Mouse (Mus musculus) limb, embryonic 15.5 days (tissue): ENCODE results near the gene Ift88. TPM values are rescaled to one million over a fixed set of nuclear protein-coding genes. Genes with fewer than 3 reads are reported as not detected.

ENCODE experiments used
- ATAC-seq: fragments of 200-750 bp; cut with Nextera tagmentation; 2 replicates; pipeline ENCODE4 v1.8.0; 2017; ENCODE audit warnings: low read depth, moderate TSS enrichment; ENCODE audit not compliant: insufficient number of reproducible peaks, low FRiP score, low TSS enrichment
- H3K27ac ChIP-seq: fragments of 300-500 bp; sonication (generic); 2 replicates; pipeline ENCODE4 v1.5.1; 2015; ENCODE audit warnings: moderate library complexity, mild to moderate bottlenecking, inconsistent platforms
- H3K27me3 ChIP-seq: fragments of 300-500 bp; sonication (generic); 2 replicates; pipeline ENCODE4 v1.6.1; 2015; ENCODE audit warnings: inconsistent platforms
- H3K36me3 ChIP-seq: fragments of 300-500 bp; sonication (generic); 2 replicates; pipeline ENCODE4 v1.6.1; 2015; ENCODE audit warnings: inconsistent platforms
- H3K4me1 ChIP-seq: fragments of 300-500 bp; sonication (generic); 2 replicates; pipeline ENCODE4 v1.6.1; 2015; ENCODE audit warnings: inconsistent platforms
- H3K4me2 ChIP-seq: fragments of 300-500 bp; sonication (generic); 2 replicates; pipeline ENCODE4 v1.6.1; 2015; ENCODE audit warnings: mild to moderate bottlenecking, inconsistent platforms
- H3K4me3 ChIP-seq: fragments of 300-500 bp; sonication (generic); 2 replicates; pipeline ENCODE4 v1.5.1; 2015; ENCODE audit warnings: mild to moderate bottlenecking, inconsistent platforms
- H3K9ac ChIP-seq: fragments of 300-500 bp; sonication (generic); 2 replicates; pipeline ENCODE4 v1.6.1; 2015; ENCODE audit warnings: inconsistent platforms
- H3K9me3 ChIP-seq: fragments of 300-500 bp; sonication (generic); 2 replicates; pipeline ENCODE4 v1.6.1; 2016; ENCODE audit warnings: inconsistent platforms
- WGBS: fragments of 180-500 bp; shearing (Covaris S2); methylation state at CpG from one replicate; pipeline ENCODE4 v1.1.7; 2015; 5-methylcytosine and 5-hydroxymethylcytosine counted together
- polyA plus RNA-seq: library from polyadenylated mRNA; unstranded; fragments of >200 nt; fragmentation: Nextera tagmentation; extraction: Ambion mirVana; gene quantifications from 2 replicates; pipeline ENCODE4 v1.2.1, GENCODE M21; 2015

The Ift88 gene
- polyA plus RNA-seq, 1 experiment from 2014 or later, result 15.9 TPM

DNA sequence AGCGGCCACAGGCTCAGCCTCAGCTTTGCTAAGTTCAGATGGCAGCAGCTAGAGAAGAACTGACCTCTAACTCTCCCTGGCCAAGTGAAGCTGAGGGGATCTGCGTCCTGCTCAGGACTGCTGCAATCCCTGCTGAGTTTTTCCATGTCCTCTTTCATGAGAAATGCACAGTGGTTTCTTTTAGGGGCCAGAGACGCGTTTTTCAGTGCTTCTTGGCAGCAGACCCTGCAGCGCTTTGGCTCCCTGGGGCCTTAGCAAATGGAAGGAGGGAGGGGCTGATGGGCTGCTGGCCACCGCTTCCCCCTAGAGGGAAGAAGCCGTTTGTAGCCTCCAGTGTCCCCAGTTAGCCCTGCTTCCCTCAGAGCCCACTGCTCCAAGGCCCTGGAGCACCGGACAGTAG lies 111.1 kb downstream of the Ift88 start:
- H3K4me2 ChIP-seq, result no peak overlapping the region
- H3K27me3 ChIP-seq, result no peaks in the 10 kb centered on the region
- peak overlapping the region; percentile 86 for H3K27ac ChIP-seq
- peak; percentile 44 for ATAC-seq
- H3K4me1 ChIP-seq, result peaks cover 35% of the 10 kb centered on the region
- H3K36me3 ChIP-seq, result no peaks in the 10 kb centered on the region
- H3K9me3 ChIP-seq, result no peaks in the 10 kb centered on the region
- no peak overlapping the region for H3K9ac ChIP-seq
- 17% methylated on average over 8 of the region's 8 CpGs for WGBS
- H3K4me3 ChIP-seq, result no peak overlapping the region

DNA sequence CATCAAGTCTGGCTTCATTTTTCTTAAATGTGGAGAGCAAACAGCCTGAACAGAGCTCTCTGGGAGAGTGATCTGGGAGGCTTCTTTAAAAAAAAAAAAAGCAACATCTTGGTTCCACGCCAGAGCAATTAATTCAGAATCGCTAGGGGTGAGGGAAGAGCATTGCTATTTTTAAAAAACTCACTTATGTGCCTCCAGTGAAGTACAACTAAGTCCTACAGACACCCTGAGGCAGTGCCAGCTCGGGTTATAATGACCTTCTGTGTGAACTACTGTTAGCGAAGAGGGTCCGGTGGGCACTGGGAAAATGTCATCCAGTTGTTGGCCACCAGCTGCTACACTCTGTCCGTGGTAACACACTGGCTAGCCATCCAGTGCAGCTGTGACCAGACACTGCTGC lies 111.8 kb downstream of the Ift88 start:
- ATAC-seq, result peak; percentile 16; the same call in 1 of the 2 replicates
- H3K27ac ChIP-seq, result peak overlapping the region; percentile 86
- H3K4me1 ChIP-seq, result peaks cover 35% of the 10 kb centered on the region
- H3K27me3 ChIP-seq, result no peaks in the 10 kb centered on the region
- H3K4me2 ChIP-seq, result no peak overlapping the region
- no peaks in the 10 kb centered on the region for H3K36me3 ChIP-seq
- 41% methylated on average over 6 of the region's 6 CpGs for WGBS
- H3K9me3 ChIP-seq, result no peaks in the 10 kb centered on the region
- no peak overlapping the region for H3K9ac ChIP-seq
- H3K4me3 ChIP-seq, result no peak overlapping the region

DNA sequence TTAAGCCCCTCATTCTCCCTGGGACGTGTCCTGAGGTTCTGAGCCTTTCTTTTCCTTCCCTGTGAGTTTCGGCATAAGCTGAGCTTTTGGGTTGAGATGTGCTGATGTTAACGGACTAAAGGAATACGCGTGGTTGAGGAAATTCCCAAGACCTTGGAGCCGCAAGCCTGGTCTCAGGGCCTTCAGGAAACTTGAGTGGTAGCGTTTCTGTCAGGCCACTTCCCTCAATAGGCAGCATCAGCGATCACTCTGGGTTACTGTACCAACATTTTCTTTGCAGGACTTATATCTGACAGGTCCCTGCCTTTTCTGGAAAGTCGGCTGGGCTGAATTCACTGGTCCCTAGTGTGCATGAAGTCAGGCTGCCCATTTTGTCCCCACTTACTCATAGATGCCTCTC lies 113.0 kb downstream of the Ift88 start:
- Histone ChIP-seq H3K36me3 (peaks cover under 1% of the 10 kb centered on the region; the same call in 1 of the 2 replicates), H3K27me3 (no peaks in the 10 kb centered on the region), H3K4me1 (peaks cover 35% of the 10 kb centered on the region), H3K9me3 (no peaks in the 10 kb centered on the region), H3K4me3 (no peak overlapping the region), H3K4me2 (no peak overlapping the region), H3K9ac (no peak overlapping the region), H3K27ac (peak overlapping the region; percentile 63)
- WGBS, result 51% methylated on average over 9 of the region's 9 CpGs
- no peak for ATAC-seq

DNA sequence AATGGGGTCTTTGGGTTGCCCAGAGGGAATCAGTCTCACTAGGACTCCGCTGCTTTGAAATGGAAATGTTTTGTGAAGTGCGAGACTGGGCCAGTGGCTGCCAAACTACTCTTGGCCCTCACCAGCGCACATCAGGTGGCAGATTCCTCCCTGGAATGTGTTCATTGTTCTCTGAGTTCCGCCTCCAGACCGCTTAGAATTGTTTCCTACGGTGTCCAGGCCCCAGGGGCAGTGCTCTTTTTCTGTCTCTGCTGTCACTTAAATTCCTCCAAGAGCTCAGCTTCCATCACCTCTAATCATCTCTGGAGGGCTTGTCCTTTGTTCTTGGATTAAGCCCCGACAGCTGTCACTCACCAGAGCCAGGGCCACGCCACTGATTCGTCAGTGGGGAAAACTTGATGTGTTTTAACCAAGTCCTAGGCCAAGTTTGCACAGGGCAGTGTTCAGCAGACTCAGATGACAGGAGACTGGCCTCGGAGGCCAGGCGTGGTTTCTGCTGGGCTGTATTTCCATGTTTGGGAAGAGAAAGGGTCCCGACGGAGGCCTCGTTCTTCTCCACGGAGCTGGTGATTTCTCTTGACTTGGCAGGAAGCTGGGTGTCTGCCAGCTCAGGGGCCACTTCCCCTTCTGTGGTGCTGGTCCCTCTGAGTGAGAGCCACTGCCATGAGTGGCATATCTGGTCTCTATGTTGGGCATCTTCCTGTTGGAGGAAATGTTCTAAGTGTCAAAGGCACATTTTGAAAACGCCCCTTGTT lies 113.6 kb downstream of the Ift88 start:
- no peak for ATAC-seq
- H3K4me2 ChIP-seq, result no peak overlapping the region
- WGBS, result 22% methylated on average over 16 of the region's 16 CpGs
- H3K9me3 ChIP-seq, result no peaks in the 10 kb centered on the region
- H3K27me3 ChIP-seq, result no peaks in the 10 kb centered on the region
- H3K4me3 ChIP-seq, result no peak overlapping the region
- peak overlapping the region; percentile 63 for H3K27ac ChIP-seq
- H3K4me1 ChIP-seq, result peaks cover 35% of the 10 kb centered on the region
- H3K36me3 ChIP-seq, result peaks cover 7% of the 10 kb centered on the region; the same call in 1 of the 2 replicates
- H3K9ac ChIP-seq, result no peak overlapping the region

DNA sequence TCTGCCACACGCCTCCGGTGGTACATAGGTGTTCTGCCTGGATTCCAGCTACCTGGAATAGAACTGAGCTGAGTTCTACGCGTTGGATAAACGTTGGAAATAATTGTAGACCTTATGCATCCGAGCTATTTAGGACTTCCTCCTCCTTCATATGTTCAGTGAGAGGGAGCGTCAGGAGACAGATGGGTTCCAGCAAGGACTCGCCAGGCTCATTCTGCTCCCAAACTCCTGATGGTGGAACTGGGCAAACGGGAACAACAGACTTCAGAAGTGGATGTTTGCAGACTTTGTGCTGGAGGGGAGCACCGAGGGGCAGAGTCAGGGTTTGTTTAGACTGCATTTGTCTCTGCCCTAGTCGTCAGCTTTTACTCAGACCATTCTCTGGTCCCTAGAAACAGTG lies 116.8 kb downstream of the Ift88 start:
- ATAC-seq, result no peak

DNA sequence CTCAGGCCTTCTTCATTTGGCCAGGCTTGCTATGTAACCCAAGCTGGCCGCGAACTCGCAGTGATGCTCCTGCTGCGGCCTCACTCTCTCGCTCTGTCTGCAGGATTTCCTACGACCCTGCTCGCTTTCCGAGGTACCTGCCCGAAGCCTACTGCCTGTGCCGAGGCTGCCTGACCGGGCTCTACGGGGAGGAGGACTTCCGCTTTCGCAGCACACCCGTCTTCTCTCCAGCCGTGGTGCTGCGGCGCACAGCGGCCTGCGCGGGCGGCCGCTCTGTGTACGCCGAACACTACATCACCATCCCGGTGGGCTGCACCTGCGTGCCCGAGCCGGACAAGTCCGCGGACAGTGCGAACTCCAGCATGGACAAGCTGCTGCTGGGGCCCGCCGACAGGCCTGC lies 118.4 kb downstream of the Ift88 start:
- no peak overlapping the region for H3K9ac ChIP-seq
- H3K4me1 ChIP-seq, result peaks cover 21% of the 10 kb centered on the region
- no peaks in the 10 kb centered on the region for H3K27me3 ChIP-seq
- H3K27ac ChIP-seq, result no peak overlapping the region
- no peak for ATAC-seq
- peaks cover 15% of the 10 kb centered on the region; the same call in 1 of the 2 replicates for H3K36me3 ChIP-seq
- H3K9me3 ChIP-seq, result no peaks in the 10 kb centered on the region
- WGBS, result 66% methylated on average over 34 of the region's 34 CpGs
- no peak overlapping the region for H3K4me3 ChIP-seq
- 0 out of 2 replicates have a peak overlapping the region, but pooled peaks have one; percentile 7 for H3K4me2 ChIP-seq

More for the DNA sequence above, 116.8 kb downstream of the Ift88 start:
- Histone ChIP-seq H3K4me1 (peaks cover 18% of the 10 kb centered on the region), H3K27me3 (no peaks in the 10 kb centered on the region), H3K9ac (no peak overlapping the region), H3K36me3 (peaks cover 15% of the 10 kb centered on the region; the same call in 1 of the 2 replicates), H3K9me3 (no peaks in the 10 kb centered on the region), H3K27ac (no peak overlapping the region), H3K4me3 (no peak overlapping the region), H3K4me2 (no peak overlapping the region)
- 76% methylated on average over 11 of the region's 11 CpGs for WGBS

DNA sequence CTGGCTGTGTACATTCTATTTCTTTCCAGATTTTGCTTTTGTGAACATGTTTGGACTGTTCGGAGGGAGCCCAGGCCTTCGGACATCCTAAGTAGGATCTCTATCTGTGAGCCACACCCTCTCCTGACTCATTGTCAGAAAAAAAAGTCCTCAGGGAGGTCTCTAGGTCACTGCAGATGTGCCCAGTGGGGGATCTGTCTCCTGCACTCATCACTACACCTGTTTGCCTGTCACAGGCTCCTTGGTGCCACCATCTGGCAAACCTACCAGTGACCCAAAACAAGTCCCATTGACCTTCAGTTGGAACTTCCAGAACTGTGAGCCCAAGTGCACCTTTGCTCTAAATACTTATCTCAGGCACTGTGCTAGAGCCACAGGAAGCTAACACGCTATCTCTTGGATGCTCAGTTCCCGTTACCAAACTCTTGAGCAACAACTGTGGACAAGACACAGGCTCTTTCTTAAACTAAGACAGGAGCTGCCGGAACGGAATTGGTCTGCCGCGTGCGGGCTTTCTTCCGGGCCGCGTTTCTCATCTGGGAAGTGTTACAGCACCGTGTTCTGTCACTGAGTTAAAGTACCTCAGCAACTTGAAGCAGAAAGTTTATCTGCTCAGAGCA lies 119.7 kb downstream of the Ift88 start:
- no peaks in the 10 kb centered on the region for H3K27me3 ChIP-seq
- H3K36me3 ChIP-seq, result peaks cover 15% of the 10 kb centered on the region; the same call in 1 of the 2 replicates
- H3K27ac ChIP-seq, result no peak overlapping the region
- no peak overlapping the region for H3K9ac ChIP-seq
- WGBS, result 93% methylated on average over 13 of the region's 13 CpGs
- no peaks in the 10 kb centered on the region for H3K9me3 ChIP-seq
- no peak overlapping the region for H3K4me2 ChIP-seq
- H3K4me3 ChIP-seq, result no peak overlapping the region
- ATAC-seq, result no peak
- peaks cover 18% of the 10 kb centered on the region for H3K4me1 ChIP-seq

DNA sequence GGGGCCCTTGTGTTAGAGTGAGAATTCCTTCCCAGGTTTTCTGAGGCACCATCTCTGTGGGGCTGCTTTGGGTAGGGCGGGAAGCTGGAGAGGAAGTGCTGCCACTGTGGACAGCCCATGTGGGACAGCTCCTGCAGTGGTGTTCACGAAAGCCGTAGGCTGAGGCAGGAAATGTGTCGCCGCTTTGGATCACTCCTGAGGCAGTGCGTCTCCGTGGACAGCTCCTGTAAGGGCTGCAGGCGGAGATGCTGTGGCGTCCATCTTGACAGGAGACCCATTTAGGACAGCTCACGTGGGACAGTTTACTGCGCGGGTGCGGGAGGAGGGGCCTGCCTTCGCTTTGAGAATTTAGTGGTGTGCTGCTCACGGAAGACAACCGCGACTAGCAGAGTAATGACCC lies 121.7 kb downstream of the Ift88 start:
- WGBS, result 82% methylated on average over 17 of the region's 17 CpGs
- peaks cover 18% of the 10 kb centered on the region for H3K4me1 ChIP-seq
- H3K4me2 ChIP-seq, result no peak overlapping the region
- no peak overlapping the region for H3K9ac ChIP-seq
- H3K9me3 ChIP-seq, result no peaks in the 10 kb centered on the region
- no peak for ATAC-seq
- no peak overlapping the region for H3K4me3 ChIP-seq
- no peak overlapping the region for H3K27ac ChIP-seq
- no peaks in the 10 kb centered on the region for H3K27me3 ChIP-seq
- H3K36me3 ChIP-seq, result peaks cover 33% of the 10 kb centered on the region

DNA sequence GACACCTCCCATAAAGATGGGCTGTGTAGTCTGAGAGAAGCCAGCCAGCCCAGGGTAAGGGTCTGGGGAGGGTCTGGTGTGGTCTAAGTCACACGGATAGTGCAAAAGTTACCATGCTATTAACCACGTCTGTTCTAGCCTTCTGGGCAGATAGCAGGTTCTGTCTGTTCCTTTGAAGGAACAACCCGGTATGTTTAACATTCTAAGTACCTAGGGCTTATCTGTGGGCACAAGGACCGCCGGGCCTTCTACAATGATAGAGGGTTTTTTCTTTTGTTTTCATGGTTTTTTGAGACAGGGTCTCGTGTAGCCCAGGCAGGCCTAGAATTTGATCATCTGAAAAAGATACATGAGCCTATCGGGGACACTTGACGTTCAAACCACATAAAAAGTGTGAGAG lies 122.3 kb downstream of the Ift88 start:
- Histone ChIP-seq H3K9ac (no peak overlapping the region), H3K4me2 (no peak overlapping the region), H3K4me1 (peaks cover 18% of the 10 kb centered on the region), H3K9me3 (no peaks in the 10 kb centered on the region), H3K4me3 (no peak overlapping the region), H3K27ac (peak overlapping the region; percentile 77), H3K36me3 (peaks cover 33% of the 10 kb centered on the region), H3K27me3 (no peaks in the 10 kb centered on the region)
- ATAC-seq, result no peak
- WGBS, result 61% methylated on average over 8 of the region's 8 CpGs

DNA sequence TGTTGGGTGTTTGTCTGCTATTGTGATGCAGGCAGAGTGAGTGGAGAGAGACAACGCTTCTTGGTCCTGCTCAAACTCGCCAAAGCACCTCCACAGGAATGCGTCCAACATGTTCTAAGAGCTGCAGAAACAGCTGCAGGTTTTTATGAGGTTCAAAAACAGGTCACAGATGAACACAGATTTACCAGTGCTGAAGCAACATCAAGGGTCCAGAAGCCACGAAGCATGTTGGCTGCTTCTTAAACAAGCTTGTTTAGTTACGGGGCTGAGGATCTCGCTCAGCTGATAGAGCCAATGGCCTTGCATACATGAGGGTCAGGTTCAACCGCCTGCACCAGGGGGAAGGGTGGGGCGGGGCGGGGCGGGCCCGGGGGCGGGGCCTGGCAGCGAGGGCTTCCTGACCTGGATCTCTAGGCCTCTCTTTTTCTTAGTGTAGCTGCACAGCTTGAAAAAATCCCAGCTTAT lies 122.7 kb downstream of the Ift88 start:
- 8% methylated on average over 13 of the region's 13 CpGs for WGBS

DNA sequence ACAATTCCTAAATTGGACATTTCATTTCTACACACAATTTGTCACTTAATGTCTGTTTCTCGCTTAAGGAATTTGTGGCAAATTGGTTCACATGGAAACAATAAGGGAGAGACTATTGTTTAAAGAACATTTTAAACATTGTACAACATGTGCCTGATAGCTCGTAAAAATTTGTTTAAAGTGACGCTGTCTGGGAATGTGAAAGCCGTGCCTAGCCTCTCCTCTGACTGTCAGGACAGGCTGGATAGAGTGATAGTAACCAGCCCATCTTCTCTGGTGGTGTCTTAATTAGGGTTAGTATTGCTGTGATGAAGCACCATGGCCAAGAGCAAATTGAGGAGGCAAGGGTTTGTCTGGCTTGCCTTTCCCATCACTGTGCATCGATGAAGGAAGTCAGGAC lies 123.2 kb downstream of the Ift88 start:
- peak overlapping the region; percentile 77 for H3K27ac ChIP-seq
- no peaks in the 10 kb centered on the region for H3K9me3 ChIP-seq
- no peak overlapping the region for H3K9ac ChIP-seq
- peaks cover 18% of the 10 kb centered on the region for H3K4me1 ChIP-seq
- ATAC-seq, result no peak
- H3K27me3 ChIP-seq, result no peaks in the 10 kb centered on the region
- H3K4me2 ChIP-seq, result no peak overlapping the region
- no peak overlapping the region for H3K4me3 ChIP-seq
- WGBS, result 33% methylated on average over 5 of the region's 5 CpGs
- peaks cover 29% of the 10 kb centered on the region for H3K36me3 ChIP-seq

More for the DNA sequence above, 122.7 kb downstream of the Ift88 start:
- Histone ChIP-seq H3K27ac (peak overlapping the region; percentile 77), H3K27me3 (no peaks in the 10 kb centered on the region), H3K4me1 (peaks cover 18% of the 10 kb centered on the region), H3K4me2 (no peak overlapping the region), H3K36me3 (peaks cover 33% of the 10 kb centered on the region), H3K9me3 (no peaks in the 10 kb centered on the region), H3K4me3 (no peak overlapping the region), H3K9ac (no peak overlapping the region)
- peak; percentile 73 for ATAC-seq

DNA sequence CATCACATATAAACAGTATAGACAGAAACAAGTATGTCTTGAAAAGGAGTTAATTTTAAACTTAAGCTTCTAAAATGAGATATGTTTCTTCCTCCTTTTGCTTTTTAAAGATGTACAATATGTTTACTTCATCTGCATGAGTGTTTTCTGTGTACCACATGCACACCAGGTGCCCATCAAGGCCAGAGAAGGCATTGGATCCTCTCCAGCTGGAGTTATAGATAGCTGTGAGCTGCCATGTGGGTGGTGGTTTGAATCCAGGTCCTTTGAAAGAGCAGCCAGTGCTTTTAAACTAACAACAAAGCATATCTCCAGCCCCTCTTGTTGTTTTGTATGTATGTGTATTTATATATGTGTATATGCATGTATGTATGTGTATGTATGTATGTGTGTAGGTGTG lies 129.1 kb downstream of the Ift88 start:
- Histone ChIP-seq H3K27me3 (no peaks in the 10 kb centered on the region), H3K4me2 (no peak overlapping the region), H3K36me3 (peaks cover 33% of the 10 kb centered on the region), H3K9me3 (no peaks in the 10 kb centered on the region), H3K27ac (no peak overlapping the region), H3K9ac (no peak overlapping the region), H3K4me1 (no peaks in the 10 kb centered on the region), H3K4me3 (no peak overlapping the region)
- ATAC-seq, result no peak
